Mouse (Mus musculus) Patski (cell line): ENCODE measurements around the gene 2510002D24Rik. TPM values are rescaled to one million over a fixed set of nuclear protein-coding genes. Genes with fewer than 3 reads are reported as not detected.
"Not testable (repeated sequence)": the region's sequence is repeated elsewhere in the genome, so short reads cannot be mapped to it uniquely, and the experiment has no call there.

Experiments
- ATAC-seq: fragments of 100-300 bp; one replicate; pipeline ENCODE4 v1.8.0; 2021
- CTCF ChIA-PET: fragments of 350-600 bp; sonication (Branson Sonifier 250); formaldehyde crosslinking; loops from one replicate; lab custom pipeline; 2022; ENCODE audit warnings: inconsistent platforms; lab: Charles Lee
- POLR2A ChIA-PET: fragments of 350-600 bp; sonication (Branson Sonifier 250); formaldehyde crosslinking; loops from one replicate; lab custom pipeline; 2022; ENCODE audit warnings: antibody characterized with exemption, inconsistent platforms; lab: Charles Lee
- DNase-seq: peaks from one replicate; pipeline ENCODE4 v3.0.0-alpha.2; 2011; ENCODE audit warnings: low read depth, low spot score
- H3K27me3 ChIP-seq: fragments of 371-371 bp; one replicate; pipeline ENCODE4 v1.5.1; 2021
- CTCF ChIP-seq: fragments of 100-300 bp; IDR thresholded peaks from one replicate; pipeline ENCODE4 v1.5.1; 2021
- in situ Hi-C: fragments of 300-500 bp; cut with MboI; formaldehyde crosslinking; loops from 3 replicates; pipeline ENCODE4 v1.11.1; 2018; ENCODE audit warnings: low pct_unique_long_range_greater_than_20kb, mixed read lengths
- polyA plus RNA-seq: library from polyadenylated mRNA; unstranded; gene quantifications from one replicate; pipeline ENCODE4 v1.2.3, GENCODE M21; 2021

The 2510002D24Rik gene
- polyA plus RNA-seq, 1 experiment from 2014 or later: 17.6 TPM

- in situ Hi-C loops: no loop called here
- no peaks in the 10 kb centered on the region for H3K27me3 ChIP-seq
- ChIA-PET CTCF (no interaction called here), POLR2A (no interaction called here)
- DNase-seq: no peak
- ATAC-seq: no peak
- TF ChIP-seq CTCF: no peak
Measured at GRCm38 (mm10) chr16:18846301-18846820, 10.0 kb downstream of the 2510002D24Rik start.

- DNase-seq, ATAC-seq, CTCF ChIA-PET, in situ Hi-C loops, H3K27me3 ChIP-seq, POLR2A ChIA-PET: not testable (repeated sequence)
Measured at GRCm38 (mm10) chr16:18849521-18850190, 13.3 kb downstream of the 2510002D24Rik start.

- TF ChIP-seq CTCF: peak; percentile 73
- ATAC-seq (peak; percentile 15), DNase-seq (no peak)
- H3K27me3 ChIP-seq: no peaks in the 10 kb centered on the region
- in situ Hi-C loops: no loop called here
- CTCF ChIA-PET: interaction anchor here (1.0 kb wide), 1 partner anchor 22 kb away, joined by 3 read pairs; the partner anchor contains the start of genes 2510002D24Rik and Gm28539
- POLR2A ChIA-PET: no interaction called here
Measured at GRCm38 (mm10) chr16:18858551-18858950, 22.2 kb downstream of the 2510002D24Rik start.

GRCm38 (mm10) chr16:18860186-18860585 is 23.8 kb downstream of the 2510002D24Rik start:
- ATAC-seq (peak; percentile 97), DNase-seq (peak; percentile 93)
- POLR2A ChIA-PET: no interaction called here
- CTCF ChIA-PET: interaction anchor here (1.2 kb wide), 1 partner anchor 45 kb away, joined by 4 read pairs; no protein-coding TSS in a partner anchor
- in situ Hi-C loops: no loop called here
- H3K27me3 ChIP-seq: no peaks in the 10 kb centered on the region
- no peak for TF ChIP-seq CTCF

GRCm38 (mm10) chr16:18870495-18870894 is 34.1 kb downstream of the 2510002D24Rik start:
- POLR2A ChIA-PET, ATAC-seq, H3K27me3 ChIP-seq, in situ Hi-C loops, CTCF ChIA-PET, DNase-seq: not testable (repeated sequence)

GRCm38 (mm10) chr16:18876091-18876441 is 39.7 kb downstream of the 2510002D24Rik start:
- H3K27me3 ChIP-seq: no peaks in the 10 kb centered on the region
- DNase-seq: no peak
- no peak for ATAC-seq
- POLR2A ChIA-PET: interaction anchor here (0.6 to 1.4 kb wide), 3 partner anchors 9 to 62 kb away, joined by 3 read pairs; no protein-coding TSS in a partner anchor
- CTCF ChIA-PET: no interaction called here
- TF ChIP-seq CTCF: no peak
- in situ Hi-C loops: no loop called here

- no peak for TF ChIP-seq CTCF
- in situ Hi-C loops: no loop called here
- no peaks in the 10 kb centered on the region for H3K27me3 ChIP-seq
- ChIA-PET CTCF (interaction anchor here (1.5 kb wide), 1 partner anchor 21 kb away, joined by 4 read pairs; no protein-coding TSS in a partner anchor), POLR2A (interaction anchor here (0.6 to 1.4 kb wide), 4 partner anchors 9 to 1322 kb away, joined by 3 to 5 read pairs (median 3); partner anchors contain the start of genes 2510002D24Rik and Gm28539)
- DNase-seq (peak; percentile 68), ATAC-seq (peak; percentile 91)
Measured at GRCm38 (mm10) chr16:18876442-18877308, 40.3 kb downstream of the 2510002D24Rik start, which contains the start of the genes Mrpl40 and Hira. TSS of gene Mrpl40 (minus strand) at chr16:18876862. TSS of gene Hira (plus strand) at chr16:18877037.

GRCm38 (mm10) chr16:18877386-18878090 is 41.2 kb downstream of the 2510002D24Rik start:
- peak; percentile 40 for ATAC-seq
- no peaks in the 10 kb centered on the region for H3K27me3 ChIP-seq
- no peak for TF ChIP-seq CTCF
- ChIA-PET POLR2A (interaction anchor here (0.6 to 1.4 kb wide), 4 partner anchors 18 to 1322 kb away, joined by 3 to 5 read pairs (median 3); partner anchors contain the start of genes 2510002D24Rik and Gm28539), CTCF (interaction anchor here (1.5 kb wide), 2 partner anchors 20 to 45 kb away, joined by 4 to 6 read pairs; no protein-coding TSS in a partner anchor)
- in situ Hi-C loops: no loop called here
- DNase-seq: no peak

- ChIA-PET POLR2A (interaction anchor here (1.2 kb wide), 2 partner anchors 19 to 42 kb away, joined by 3 to 5 read pairs; partner anchors contain the start of genes 2510002D24Rik and Gm28539), CTCF (interaction anchor here (1.5 kb wide), 1 partner anchor 45 kb away, joined by 6 read pairs; no protein-coding TSS in a partner anchor)
- in situ Hi-C loops: no loop called here
- DNase-seq (no peak), ATAC-seq (no peak)
- no peak for TF ChIP-seq CTCF
- H3K27me3 ChIP-seq: no peaks in the 10 kb centered on the region
Measured at GRCm38 (mm10) chr16:18878091-18878720, 41.8 kb downstream of the 2510002D24Rik start.
